Mouse (Mus musculus): ENCODE measurements around the gene Rhoc. TPM values are rescaled to one million over a fixed set of nuclear protein-coding genes. Genes with fewer than 3 reads are reported as not detected.

The Rhoc gene
- polyA plus RNA-seq, 1 experiment from 2014 or later, result 59.6 TPM

- ATAC-seq (ENCODE audit: low FRiP score) (no peak), DNase-seq (ENCODE audit: low spot score) (no peak)
- 32% methylated on average over 6 of the region's 6 CpGs for WGBS
- peak overlapping the region; percentile 52 for H3K4me3 ChIP-seq (replicated peaks; ENCODE audit: low read length)
- H3K27ac ChIP-seq, result peak overlapping the region; percentile 10; the same call in 1 of the 2 replicates
- no peaks in the 10 kb centered on the region for H3K36me3 ChIP-seq (replicated peaks; ENCODE audit: control insufficient read depth, insufficient read depth)
- H3K9ac ChIP-seq, result 0 out of 2 replicates have a peak overlapping the region, but pooled peaks have one; percentile 14
- H3K9me3 ChIP-seq (ENCODE audit: control insufficient read depth, low read length), result no peaks in the 10 kb centered on the region
- H3K4me1 ChIP-seq (replicated peaks; ENCODE audit: control insufficient read depth, insufficient read depth, low read length), result peaks cover 17% of the 10 kb centered on the region; the same call in 1 of the 2 replicates
- H3K4me2 ChIP-seq (replicated peaks), result peak overlapping the region; percentile 94
- H3K27me3 ChIP-seq (ENCODE audit: control insufficient read depth, insufficient read depth, low read length), result 0 out of 2 replicates have a peak, but pooled peaks cover 5% of the 10 kb centered on the region
Measured at GRCm38 (mm10) chr3:104790401-104790937, 2.3 kb downstream of the Rhoc start.

DNA sequence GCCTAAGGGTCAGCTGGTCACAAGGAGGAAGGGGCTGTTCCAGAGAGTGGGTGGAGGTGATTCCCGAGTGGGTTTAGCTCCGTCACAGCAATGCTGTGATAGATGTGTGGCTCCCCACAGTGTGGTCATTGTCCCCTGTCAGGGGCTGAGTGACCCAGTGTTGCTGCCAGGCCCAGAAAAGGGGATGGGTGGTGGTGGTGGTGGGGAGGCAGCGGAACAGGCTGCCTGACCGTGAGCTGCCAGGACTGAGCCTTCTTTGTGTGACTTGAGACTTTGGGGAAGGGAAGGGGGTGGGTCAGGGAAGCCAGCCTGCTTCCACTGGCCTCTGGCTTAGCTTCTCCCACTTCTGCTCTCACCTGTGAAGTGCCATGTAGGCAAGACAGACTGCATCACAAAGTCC, 2.8 kb downstream of the Rhoc start:
- peak overlapping the region; percentile 94 for H3K4me2 ChIP-seq (replicated peaks)
- no peak overlapping the region; the same call in 1 of the 2 replicates for H3K4me3 ChIP-seq (replicated peaks; ENCODE audit: low read length)
- H3K4me1 ChIP-seq (replicated peaks; ENCODE audit: control insufficient read depth, insufficient read depth, low read length), result peaks cover 17% of the 10 kb centered on the region; the same call in 1 of the 2 replicates
- H3K9ac ChIP-seq, result 0 out of 2 replicates have a peak overlapping the region, but pooled peaks have one; percentile 14
- no peaks in the 10 kb centered on the region for H3K9me3 ChIP-seq (ENCODE audit: control insufficient read depth, low read length)
- no peaks in the 10 kb centered on the region for H3K36me3 ChIP-seq (replicated peaks; ENCODE audit: control insufficient read depth, insufficient read depth)
- ATAC-seq (ENCODE audit: low FRiP score), result no peak
- 18% methylated on average over 4 of the region's 4 CpGs for WGBS
- peak overlapping the region; percentile 10; the same call in 1 of the 2 replicates for H3K27ac ChIP-seq
- DNase-seq (ENCODE audit: low spot score), result no peak
- H3K27me3 ChIP-seq (ENCODE audit: control insufficient read depth, insufficient read depth, low read length), result 0 out of 2 replicates have a peak, but pooled peaks cover 5% of the 10 kb centered on the region

DNA sequence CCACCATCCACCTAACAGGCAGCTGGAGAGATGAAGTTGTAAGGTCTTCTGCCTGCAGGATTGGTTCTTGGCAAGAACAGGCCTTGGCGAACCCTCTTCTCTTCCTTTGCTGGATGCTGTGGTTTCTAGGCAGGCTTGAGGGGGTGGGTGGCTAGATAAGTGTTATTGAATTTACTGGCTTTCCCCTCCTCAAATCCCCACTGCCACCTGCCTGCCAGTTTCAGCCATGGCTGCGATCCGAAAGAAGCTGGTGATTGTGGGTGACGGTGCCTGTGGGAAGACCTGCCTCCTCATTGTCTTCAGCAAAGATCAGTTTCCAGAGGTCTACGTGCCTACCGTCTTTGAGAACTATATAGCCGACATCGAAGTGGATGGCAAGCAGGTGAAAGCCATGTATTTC, 3.5 kb downstream of the Rhoc start:
- ATAC-seq (ENCODE audit: low FRiP score), result no peak
- Histone ChIP-seq H3K27me3 (ENCODE audit: control insufficient read depth, insufficient read depth, low read length) (0 out of 2 replicates have a peak, but pooled peaks cover 5% of the 10 kb centered on the region), H3K4me1 (replicated peaks; ENCODE audit: control insufficient read depth, insufficient read depth, low read length) (peaks cover 17% of the 10 kb centered on the region; the same call in 1 of the 2 replicates), H3K4me3 (replicated peaks; ENCODE audit: low read length) (no peak overlapping the region), H3K4me2 (replicated peaks) (no peak overlapping the region), H3K9ac (no peak overlapping the region), H3K36me3 (replicated peaks; ENCODE audit: control insufficient read depth, insufficient read depth) (no peaks in the 10 kb centered on the region), H3K9me3 (ENCODE audit: control insufficient read depth, low read length) (no peaks in the 10 kb centered on the region), H3K27ac (no peak overlapping the region)
- WGBS, result 93% methylated on average over 8 of the region's 8 CpGs
- DNase-seq (ENCODE audit: low spot score), result no peak

DNA sequence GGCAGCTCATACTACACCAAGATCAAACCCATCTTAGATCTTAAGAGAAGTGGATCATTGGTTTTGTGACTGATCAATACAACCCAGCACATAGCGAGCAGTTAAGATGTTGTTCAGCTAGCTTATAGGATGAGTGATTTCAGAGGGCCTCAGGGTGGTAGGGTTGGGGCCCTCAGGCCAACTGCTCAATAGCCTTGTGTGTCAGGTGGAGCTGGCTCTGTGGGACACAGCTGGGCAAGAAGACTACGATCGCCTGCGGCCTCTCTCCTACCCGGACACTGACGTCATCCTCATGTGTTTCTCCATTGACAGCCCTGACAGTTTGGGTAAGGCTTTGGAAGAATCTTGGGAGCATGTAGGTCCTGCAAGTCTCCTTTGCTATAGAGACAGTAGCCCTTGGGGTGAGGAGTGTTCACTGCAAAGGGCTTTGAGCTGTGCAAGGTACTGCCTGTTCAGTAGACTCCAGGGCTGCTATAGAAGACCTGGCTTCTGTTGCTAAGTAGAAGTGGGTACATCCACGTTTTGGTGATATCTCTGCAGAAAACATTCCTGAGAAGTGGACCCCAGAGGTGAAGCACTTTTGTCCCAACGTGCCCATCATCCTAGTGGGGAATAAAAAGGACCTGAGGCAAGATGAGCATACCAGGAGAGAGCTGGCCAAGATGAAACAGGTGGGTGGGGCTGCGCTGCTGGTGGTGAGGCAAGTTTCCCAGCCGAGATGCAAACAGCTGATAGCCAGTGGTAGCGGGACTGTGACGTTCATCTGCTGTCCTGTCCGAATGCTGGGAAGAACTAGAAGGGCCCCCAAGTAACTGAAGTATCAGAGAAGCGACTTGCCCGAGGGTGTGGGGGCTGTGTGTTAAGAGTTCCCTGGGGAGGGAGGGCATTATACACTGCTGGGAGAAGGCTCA, 4.4 kb downstream of the Rhoc start:
- Histone ChIP-seq H3K4me1 (replicated peaks; ENCODE audit: control insufficient read depth, insufficient read depth, low read length) (peaks cover 17% of the 10 kb centered on the region; the same call in 1 of the 2 replicates), H3K9me3 (ENCODE audit: control insufficient read depth, low read length) (no peaks in the 10 kb centered on the region), H3K4me3 (replicated peaks; ENCODE audit: low read length) (no peak overlapping the region), H3K4me2 (replicated peaks) (no peak overlapping the region), H3K9ac (no peak overlapping the region), H3K27ac (no peak overlapping the region), H3K36me3 (replicated peaks; ENCODE audit: control insufficient read depth, insufficient read depth) (no peaks in the 10 kb centered on the region), H3K27me3 (ENCODE audit: control insufficient read depth, insufficient read depth, low read length) (0 out of 2 replicates have a peak, but pooled peaks cover 5% of the 10 kb centered on the region)
- DNase-seq (ENCODE audit: low spot score), result no peak
- WGBS, result 77% methylated on average over 15 of the region's 15 CpGs
- ATAC-seq (ENCODE audit: low FRiP score), result no peak

- Histone ChIP-seq H3K4me3 (replicated peaks; ENCODE audit: low read length) (no peak overlapping the region), H3K9ac (no peak overlapping the region), H3K36me3 (replicated peaks; ENCODE audit: control insufficient read depth, insufficient read depth) (no peaks in the 10 kb centered on the region), H3K4me1 (replicated peaks; ENCODE audit: control insufficient read depth, insufficient read depth, low read length) (peaks cover 8% of the 10 kb centered on the region; the same call in 1 of the 2 replicates), H3K27ac (peak overlapping the region; percentile 24; the same call in 1 of the 2 replicates), H3K4me2 (replicated peaks) (no peak overlapping the region), H3K27me3 (ENCODE audit: control insufficient read depth, insufficient read depth, low read length) (0 out of 2 replicates have a peak, but pooled peaks cover 5% of the 10 kb centered on the region), H3K9me3 (ENCODE audit: control insufficient read depth, low read length) (no peaks in the 10 kb centered on the region)
- DNase-seq (ENCODE audit: low spot score) (peak; percentile 83), ATAC-seq (ENCODE audit: low FRiP score) (peak; percentile 89)
- WGBS, result 54% methylated on average over 20 of the region's 20 CpGs
Measured at GRCm38 (mm10) chr3:104793871-104794828, 6.0 kb downstream of the Rhoc start.

GRCm38 (mm10) chr3:104794953-104795470, 6.8 kb downstream of the Rhoc start:
- H3K4me1 ChIP-seq (replicated peaks; ENCODE audit: control insufficient read depth, insufficient read depth, low read length), result peaks cover 5% of the 10 kb centered on the region; the same call in 1 of the 2 replicates
- 78% methylated on average over 12 of the region's 12 CpGs for WGBS

DNA sequence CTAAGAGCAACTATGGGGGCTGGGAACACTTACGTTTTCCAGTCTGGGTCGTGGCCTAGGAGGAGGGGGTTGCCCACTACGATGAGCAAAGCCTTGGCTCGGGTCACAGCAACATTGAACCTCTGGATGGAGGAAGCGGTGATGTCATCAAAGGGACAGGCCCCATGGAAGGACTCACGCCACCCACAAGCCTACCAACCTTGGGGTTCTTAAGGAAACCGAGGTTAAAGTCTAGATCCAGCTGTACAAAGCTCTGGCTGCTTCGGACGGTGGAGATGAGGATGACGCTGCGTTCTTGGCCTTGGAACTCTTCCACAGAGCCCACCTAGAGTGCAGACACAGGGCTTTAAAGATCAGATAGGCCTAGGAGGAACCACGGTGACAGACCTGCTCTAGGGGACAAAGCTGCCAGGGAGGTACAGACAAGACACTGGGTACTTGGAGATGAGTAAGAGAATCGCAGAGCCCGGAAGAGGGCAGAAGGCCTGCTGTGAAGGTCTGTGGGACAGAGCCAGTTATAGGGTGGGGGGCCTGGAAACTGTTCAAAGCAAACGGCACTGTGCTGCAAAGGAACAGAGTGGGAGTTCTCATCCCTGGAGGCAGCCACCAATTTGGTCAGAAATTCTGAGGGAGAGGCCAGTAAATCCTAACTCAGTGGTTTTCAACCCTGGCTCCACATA, 7.6 kb downstream of the Rhoc start:
- no peaks in the 10 kb centered on the region; the same call in 1 of the 2 replicates for H3K4me1 ChIP-seq (replicated peaks; ENCODE audit: control insufficient read depth, insufficient read depth, low read length)
- H3K4me3 ChIP-seq (replicated peaks; ENCODE audit: low read length), result no peak overlapping the region
- 71% methylated on average over 15 of the region's 15 CpGs for WGBS
- no peak overlapping the region for H3K4me2 ChIP-seq (replicated peaks)
- no peak overlapping the region for H3K27ac ChIP-seq
- ATAC-seq (ENCODE audit: low FRiP score) (no peak), DNase-seq (ENCODE audit: low spot score) (no peak)
- no peaks in the 10 kb centered on the region for H3K36me3 ChIP-seq (replicated peaks; ENCODE audit: control insufficient read depth, insufficient read depth)
- H3K27me3 ChIP-seq (ENCODE audit: control insufficient read depth, insufficient read depth, low read length), result no peaks in the 10 kb centered on the region
- H3K9ac ChIP-seq, result no peak overlapping the region
- H3K9me3 ChIP-seq (ENCODE audit: control insufficient read depth, low read length), result no peaks in the 10 kb centered on the region

More at GRCm38 (mm10) chr3:104794953-104795470, 6.8 kb downstream of the Rhoc start:
- no peak overlapping the region for H3K4me3 ChIP-seq (replicated peaks; ENCODE audit: low read length)
- H3K4me2 ChIP-seq (replicated peaks), result no peak overlapping the region
- no peak overlapping the region; the same call in 1 of the 2 replicates for H3K27ac ChIP-seq
- H3K27me3 ChIP-seq (ENCODE audit: control insufficient read depth, insufficient read depth, low read length), result 0 out of 2 replicates have a peak, but pooled peaks cover 1% of the 10 kb centered on the region
- H3K36me3 ChIP-seq (replicated peaks; ENCODE audit: control insufficient read depth, insufficient read depth), result no peaks in the 10 kb centered on the region
- no peaks in the 10 kb centered on the region for H3K9me3 ChIP-seq (ENCODE audit: control insufficient read depth, low read length)
- no peak for DNase-seq (ENCODE audit: low spot score)
- H3K9ac ChIP-seq, result no peak overlapping the region
- ATAC-seq (ENCODE audit: low FRiP score), result no peak

DNA sequence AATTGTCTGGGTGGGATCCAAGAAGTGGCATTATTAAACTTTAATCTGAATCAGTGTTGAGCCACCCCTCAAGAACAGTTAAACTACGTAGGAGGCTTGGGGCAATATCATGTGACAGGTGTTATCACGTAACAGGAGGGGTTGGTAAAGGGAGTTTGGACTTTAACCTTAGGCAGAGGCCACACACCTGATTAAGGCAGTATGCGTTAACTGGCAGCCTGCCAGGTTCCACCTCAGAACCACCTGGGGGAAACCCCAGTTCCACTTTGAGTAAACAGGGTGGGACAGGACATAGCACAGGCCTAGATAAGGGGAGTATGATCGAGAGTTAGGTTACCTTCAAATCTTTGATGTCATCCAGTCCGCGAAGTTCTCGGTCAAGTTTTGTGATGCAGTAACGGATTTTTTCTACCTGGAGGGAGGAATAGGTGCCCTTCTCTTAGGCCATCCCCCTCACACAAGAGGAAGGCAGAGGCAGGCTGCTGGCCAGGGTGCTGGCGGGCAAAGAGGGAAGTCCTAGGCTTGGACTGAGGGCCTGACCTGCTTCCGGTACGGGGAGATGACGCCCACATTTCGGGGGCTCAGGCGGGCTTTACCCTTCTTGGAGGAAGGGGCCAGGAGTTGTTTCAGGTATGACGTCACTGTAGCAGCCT, 8.4 kb downstream of the Rhoc start:
- no peaks in the 10 kb centered on the region; the same call in 1 of the 2 replicates for H3K4me1 ChIP-seq (replicated peaks; ENCODE audit: control insufficient read depth, insufficient read depth, low read length)
- WGBS, result 89% methylated on average over 15 of the region's 15 CpGs
- DNase-seq (ENCODE audit: low spot score) (no peak), ATAC-seq (ENCODE audit: low FRiP score) (no peak)
- no peaks in the 10 kb centered on the region for H3K36me3 ChIP-seq (replicated peaks; ENCODE audit: control insufficient read depth, insufficient read depth)
- H3K27ac ChIP-seq, result no peak overlapping the region
- H3K4me3 ChIP-seq (replicated peaks; ENCODE audit: low read length), result no peak overlapping the region
- no peaks in the 10 kb centered on the region for H3K27me3 ChIP-seq (ENCODE audit: control insufficient read depth, insufficient read depth, low read length)
- H3K9ac ChIP-seq, result no peak overlapping the region
- no peak overlapping the region for H3K4me2 ChIP-seq (replicated peaks)
- H3K9me3 ChIP-seq (ENCODE audit: control insufficient read depth, low read length), result no peaks in the 10 kb centered on the region
